In the genomic region with DNA sequence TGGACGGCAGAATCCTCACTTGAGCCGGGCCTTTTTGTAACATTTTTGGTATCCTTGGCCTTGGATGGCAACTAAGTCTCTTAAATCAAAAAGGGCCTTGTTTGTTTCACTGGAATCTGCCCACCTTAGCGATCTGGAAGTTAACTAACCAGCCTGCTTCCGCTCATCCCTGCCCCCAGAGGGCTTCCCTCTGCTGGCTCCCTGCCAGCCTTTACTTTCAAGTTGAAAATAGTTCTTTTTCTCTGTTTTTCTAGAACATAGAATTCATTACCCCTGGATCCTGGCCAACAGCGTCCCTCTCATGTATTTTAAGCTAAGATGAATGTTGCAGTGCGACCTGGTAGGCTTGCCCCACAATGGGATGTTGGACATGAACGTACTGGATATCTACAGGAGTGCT, we compare ENCODE assay signal across 16 mouse cellular contexts. TPM values are rescaled to one million over a fixed set of nuclear protein-coding genes. Genes with fewer than 3 reads are reported as not detected.
A peak's percentile ranks its signal among the peaks of the same experiment; 100 is the strongest.
DNase-seq lines count a peak whose midpoint lies in the region; ATAC-seq lines count a peak whose summit lies in the region.
"Had no signal": no experiment of that assay in that cellular context is flagged by ENCODE, and none has a peak within 500 bp of the region (broad histone marks: within the 10 kb centered on the region; RNA-seq: fewer than 3 reads in every experiment).

No protein-coding gene starts in this region.

- no peaks in the 10 kb centered on the region for H3K27me3 ChIP-seq in kidney, embryonic 15.5 days
- H3K27me3 ChIP-seq: embryonic facial prominence, embryonic 13.5 days; forebrain, embryonic 15.5 days; heart, embryonic 15.5 days; liver, embryonic 15.5 days had no signal

- H3K9ac ChIP-seq in kidney, embryonic 15.5 days: no peak overlapping the region
- H3K9ac ChIP-seq: embryonic facial prominence, embryonic 13.5 days; forebrain, embryonic 15.5 days; heart, embryonic 15.5 days; hindbrain, embryonic 14.5 days; liver, embryonic 15.5 days had no signal

- H3K4me3 ChIP-seq in kidney, embryonic 15.5 days (replicated peaks): no peak overlapping the region
- H3K4me3 ChIP-seq: embryonic facial prominence, embryonic 13.5 days; forebrain, embryonic 15.5 days; heart, embryonic 15.5 days; liver, embryonic 15.5 days; myocyte had no signal

- peak; percentile 29 to 33 for DNase-seq in cerebellum, postnatal 10 days
- DNase-seq in cerebellum, adult 11-12 months: no peak
- no peak for DNase-seq in kidney, adult 18-20 months
- DNase-seq in lung, postnatal 10 days: peak; percentile 25
- no peak for DNase-seq in lung, postnatal 36 days
- DNase-seq in kidney, postnatal 14 days: peak; percentile 56
- no peak for DNase-seq in thymus, postnatal 4 days
- DNase-seq: cerebellum, adult 9-11 months; thymus, adult 2 months had no signal

- H3K27ac ChIP-seq in kidney, embryonic 15.5 days: peak overlapping the region; percentile 37; the same call in 1 of the 2 replicates
- H3K27ac ChIP-seq: embryonic facial prominence, embryonic 13.5 days; forebrain, embryonic 15.5 days; heart, embryonic 15.5 days; hindbrain, embryonic 14.5 days; liver, embryonic 15.5 days had no signal

- 0 out of 2 replicates have a peak, but pooled peaks have one; percentile 36 for ATAC-seq in kidney, embryonic 15.5 days (replicated peaks; ENCODE audit: low FRiP score)
- ATAC-seq: forebrain, embryonic 15.5 days had no signal

- H3K4me1 ChIP-seq in kidney, embryonic 15.5 days: peaks cover 12% of the 10 kb centered on the region

- no peak overlapping the region for H3K4me2 ChIP-seq in kidney, embryonic 15.5 days
- H3K4me2 ChIP-seq: embryonic facial prominence, embryonic 13.5 days; forebrain, embryonic 15.5 days; heart, embryonic 15.5 days; hindbrain, embryonic 14.5 days; liver, embryonic 15.5 days had no signal

- no peaks in the 10 kb centered on the region for H3K9me3 ChIP-seq in kidney, embryonic 15.5 days (replicated peaks)
- H3K9me3 ChIP-seq: embryonic facial prominence, embryonic 13.5 days; forebrain, embryonic 15.5 days; heart, embryonic 15.5 days; liver, embryonic 15.5 days had no signal

- WGBS in kidney, embryonic 15.5 days: 29% methylated on average over 7 of the region's 7 CpGs

- H3K36me3 ChIP-seq in kidney, embryonic 15.5 days: no peaks in the 10 kb centered on the region
- H3K36me3 ChIP-seq: embryonic facial prominence, embryonic 13.5 days; forebrain, embryonic 15.5 days; heart, embryonic 15.5 days; liver, embryonic 15.5 days had no signal

RNA-seq across cellular contexts. Expression of gene Jade1, which starts 11.1 kb away (rescaled TPM):
- polyA plus RNA-seq in kidney, embryonic 15.5 days (2015; fragmentation: Nextera tagmentation; extraction: Ambion mirVana): 22.1 and 22.8 TPM in 2 replicates

Comparison
In these comparisons a context has a peak if more than half of its experiments do, and no peak if none do; other contexts are left out.
1. DNase-seq: peak in cerebellum, postnatal 10 days (2 of 2), lung, postnatal 10 days (single experiment) and kidney, postnatal 14 days (single experiment); none in cerebellum, adult 11-12 months (single experiment), kidney, adult 18-20 months (single experiment), lung, postnatal 36 days (single experiment) and thymus, postnatal 4 days (single experiment).